Mouse (Mus musculus): Measurements from ENCODE around the gene Igfbp3.

The Igfbp3 gene

DNA sequence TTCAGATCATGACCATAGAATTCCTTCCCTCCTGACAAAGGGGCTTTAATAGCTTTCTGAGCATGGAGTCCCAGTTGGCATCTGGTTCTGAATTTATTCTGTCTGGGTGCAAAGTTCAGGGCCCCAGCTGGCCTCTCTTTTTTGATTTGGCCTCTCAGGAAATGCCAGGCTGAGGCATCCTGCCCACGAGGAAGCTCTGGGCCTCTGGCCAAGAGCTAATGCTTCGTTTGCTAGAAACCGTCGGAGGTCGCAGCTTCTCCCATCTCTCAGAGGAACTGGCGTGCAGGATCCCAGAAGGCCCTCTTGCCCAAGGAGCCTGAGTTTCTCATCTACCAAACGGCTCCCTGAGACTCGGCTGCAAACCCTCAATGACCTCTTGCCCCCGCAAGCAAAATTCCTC is 2.5 kb downstream of the Igfbp3 start:
- no peak for DNase-seq (ENCODE audit: low spot score)

DNA sequence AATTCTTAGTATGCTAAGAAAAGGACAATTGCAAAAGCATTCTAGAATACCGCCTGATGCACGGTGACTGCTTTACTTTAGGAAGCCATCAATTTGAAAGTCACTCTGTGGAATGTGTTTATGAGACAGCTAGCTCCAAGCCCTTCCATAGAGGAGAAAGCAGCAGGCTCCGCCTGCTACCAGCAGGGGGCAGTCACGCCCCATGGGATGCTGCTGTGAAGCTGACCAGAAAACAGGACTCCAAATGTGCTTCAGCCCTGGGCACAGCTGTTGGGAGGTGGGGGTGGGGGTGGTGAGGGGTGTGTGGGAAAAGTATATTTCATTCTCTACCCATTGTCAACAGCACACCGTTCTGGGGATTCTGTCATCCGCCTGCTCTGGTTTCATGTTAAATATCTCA is 3.4 kb downstream of the Igfbp3 start:
- DNase-seq (ENCODE audit: low spot score): peak; percentile 87

- no peak for DNase-seq (ENCODE audit: low spot score)
Measured at GRCm38 (mm10) chr11:7203846-7204245, 9.9 kb downstream of the Igfbp3 start.

DNA sequence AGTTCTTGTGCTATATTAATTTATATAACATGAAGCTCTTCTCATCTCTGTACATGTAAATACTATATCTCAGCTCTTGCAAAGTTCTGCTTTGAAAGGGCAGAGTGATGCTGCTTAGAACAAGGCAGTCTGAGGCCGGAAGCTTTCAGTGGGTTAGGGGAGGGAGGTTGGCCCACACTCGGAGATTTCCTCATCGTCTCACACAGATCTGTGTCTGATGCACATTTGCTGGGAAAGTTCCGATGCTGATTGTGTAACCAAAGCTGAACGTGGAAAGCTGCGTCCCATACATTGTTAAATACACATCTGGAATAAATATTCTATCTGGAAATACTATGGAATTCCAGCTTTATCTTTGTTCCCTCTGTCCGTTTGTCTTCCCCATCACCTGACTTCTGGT is 11.5 kb downstream of the Igfbp3 start:
- DNase-seq (ENCODE audit: low spot score): no peak

DNA sequence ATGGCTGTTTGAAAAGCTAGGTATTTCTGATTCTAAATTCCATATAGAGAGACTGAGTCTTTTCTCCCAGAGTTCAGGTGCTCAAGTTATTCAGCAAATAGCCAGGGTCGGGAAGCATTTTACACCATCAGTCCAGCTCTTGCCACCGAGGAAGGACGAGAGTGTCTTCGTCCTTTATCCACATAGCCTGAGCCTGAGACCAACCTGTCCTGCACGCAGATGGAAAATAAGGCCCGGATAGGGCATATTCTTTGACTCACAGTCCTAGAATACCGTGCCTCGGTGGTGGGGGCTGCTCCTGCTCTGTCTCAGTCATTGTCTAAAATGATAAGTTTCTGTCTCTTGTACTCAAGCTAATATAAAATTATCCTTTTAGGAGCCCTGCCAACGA is 13.3 kb downstream of the Igfbp3 start:
- DNase-seq (ENCODE audit: low spot score): no peak

DNA sequence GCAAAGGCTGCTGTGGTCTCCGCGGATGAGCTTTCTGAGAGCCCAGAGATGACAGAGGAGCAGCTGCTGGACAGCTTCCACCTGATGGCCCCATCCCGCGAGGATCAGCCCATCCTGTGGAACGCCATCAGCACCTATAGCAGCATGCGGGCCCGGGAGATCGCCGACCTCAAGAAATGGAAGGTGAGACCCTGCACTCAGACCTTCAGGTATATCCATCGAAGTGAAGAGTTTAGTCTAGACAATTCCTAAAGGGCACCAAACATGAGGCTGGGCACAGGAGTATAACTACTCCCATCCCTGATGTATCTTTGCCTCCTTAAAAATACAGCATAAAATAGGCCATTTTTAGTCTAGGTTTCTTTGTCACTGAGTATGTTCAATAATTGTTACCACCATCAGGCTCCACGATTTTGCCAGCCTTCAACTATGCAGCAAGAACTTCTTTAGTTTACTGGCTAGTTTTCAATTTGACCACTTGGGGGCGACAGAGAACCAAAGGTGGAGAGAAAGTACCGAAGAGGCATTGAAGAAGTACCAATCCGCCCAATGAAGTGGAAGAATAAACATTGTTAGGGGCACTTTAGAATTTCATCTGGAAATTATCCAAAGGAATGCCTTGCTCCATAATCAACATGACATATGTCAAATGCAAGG is 13.9 kb downstream of the Igfbp3 start:
- peak; percentile 82 for DNase-seq (ENCODE audit: low spot score)

DNA sequence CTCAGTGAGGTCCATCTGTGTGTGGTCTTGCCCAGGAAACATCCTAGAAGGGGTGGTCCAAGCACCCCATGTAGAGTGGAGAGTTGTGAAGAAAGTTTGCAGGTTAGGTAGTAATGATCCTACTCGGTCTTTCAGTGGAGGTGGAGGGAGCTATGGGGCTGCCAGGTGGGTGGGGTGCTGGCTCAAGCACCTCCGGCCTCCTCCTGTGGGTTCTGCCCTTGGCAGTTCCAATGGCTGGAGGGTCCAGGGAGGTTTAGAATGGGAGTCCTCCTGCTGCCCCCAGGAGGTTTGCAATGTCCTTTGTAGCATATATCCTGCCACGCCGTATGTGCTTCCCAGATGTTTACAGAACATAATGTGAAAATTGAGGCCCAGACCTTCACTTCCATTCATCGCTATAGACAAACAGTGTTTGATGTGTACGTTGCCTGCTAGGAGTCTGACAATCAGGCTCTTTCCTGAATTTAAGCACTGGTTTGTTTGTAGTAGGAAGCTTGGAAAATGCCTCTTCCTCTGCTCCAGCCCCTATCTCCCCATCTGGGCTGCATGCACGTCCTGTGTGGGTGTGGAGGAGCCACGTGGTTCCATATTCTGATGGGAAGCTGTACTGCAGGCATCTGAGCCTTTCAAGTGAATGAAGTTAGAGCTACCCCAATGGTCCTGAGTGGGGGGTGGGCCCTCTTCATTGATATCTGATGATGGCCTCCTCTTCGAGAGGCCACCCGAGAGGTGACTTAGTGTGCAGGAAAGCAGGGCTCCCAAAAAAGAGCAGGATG is 15.1 kb downstream of the Igfbp3 start:
- DNase-seq (ENCODE audit: low spot score): no peak

DNA sequence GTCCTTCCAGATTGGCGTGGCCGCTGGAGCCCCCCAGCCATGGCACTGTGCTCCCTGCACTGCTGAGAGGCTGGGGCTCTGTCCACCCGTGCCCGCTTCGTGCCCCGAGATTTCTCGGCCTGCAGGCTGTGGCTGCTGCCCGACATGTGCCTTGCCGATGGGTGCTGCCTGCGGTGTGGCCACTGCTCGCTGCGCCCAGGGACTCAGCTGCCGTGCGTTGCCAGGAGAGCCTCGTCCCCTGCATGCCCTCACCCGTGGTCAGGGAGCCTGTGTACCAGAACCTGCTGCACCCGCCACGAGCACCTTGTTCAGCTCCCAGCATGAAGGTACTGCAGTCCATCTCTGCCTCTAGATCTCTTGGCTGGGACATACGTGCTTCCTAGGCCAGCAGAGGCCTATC is 15.7 kb downstream of the Igfbp3 start:
- no peak for DNase-seq (ENCODE audit: low spot score)

GRCm38 (mm10) chr11:7197491-7197941 is 16.2 kb downstream of the Igfbp3 start, which contains the start of gene Igfbp1:
Gene Igfbp1 (plus strand): TSS chr11:7197782.
- DNase-seq (ENCODE audit: low spot score): no peak

DNA sequence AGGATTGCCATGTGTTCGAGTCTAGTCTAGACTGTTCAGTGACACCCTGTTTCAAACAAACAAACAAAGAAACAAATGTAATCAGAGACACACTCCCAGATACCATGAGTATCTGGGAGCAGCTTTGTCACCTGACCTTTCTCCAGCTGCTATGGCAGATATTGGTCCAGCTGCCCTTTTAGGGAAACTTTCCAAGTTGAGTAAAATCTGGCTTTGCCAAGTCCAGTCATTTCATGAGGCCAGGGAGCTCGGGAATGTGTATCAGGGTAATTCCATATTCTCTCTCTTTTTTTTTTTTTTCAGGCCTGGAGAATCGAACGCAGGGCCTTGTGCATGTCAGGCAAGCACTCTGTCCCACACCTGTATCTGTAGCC is 18.4 kb downstream of the Igfbp3 start:
- DNase-seq (ENCODE audit: low spot score): no peak

DNA sequence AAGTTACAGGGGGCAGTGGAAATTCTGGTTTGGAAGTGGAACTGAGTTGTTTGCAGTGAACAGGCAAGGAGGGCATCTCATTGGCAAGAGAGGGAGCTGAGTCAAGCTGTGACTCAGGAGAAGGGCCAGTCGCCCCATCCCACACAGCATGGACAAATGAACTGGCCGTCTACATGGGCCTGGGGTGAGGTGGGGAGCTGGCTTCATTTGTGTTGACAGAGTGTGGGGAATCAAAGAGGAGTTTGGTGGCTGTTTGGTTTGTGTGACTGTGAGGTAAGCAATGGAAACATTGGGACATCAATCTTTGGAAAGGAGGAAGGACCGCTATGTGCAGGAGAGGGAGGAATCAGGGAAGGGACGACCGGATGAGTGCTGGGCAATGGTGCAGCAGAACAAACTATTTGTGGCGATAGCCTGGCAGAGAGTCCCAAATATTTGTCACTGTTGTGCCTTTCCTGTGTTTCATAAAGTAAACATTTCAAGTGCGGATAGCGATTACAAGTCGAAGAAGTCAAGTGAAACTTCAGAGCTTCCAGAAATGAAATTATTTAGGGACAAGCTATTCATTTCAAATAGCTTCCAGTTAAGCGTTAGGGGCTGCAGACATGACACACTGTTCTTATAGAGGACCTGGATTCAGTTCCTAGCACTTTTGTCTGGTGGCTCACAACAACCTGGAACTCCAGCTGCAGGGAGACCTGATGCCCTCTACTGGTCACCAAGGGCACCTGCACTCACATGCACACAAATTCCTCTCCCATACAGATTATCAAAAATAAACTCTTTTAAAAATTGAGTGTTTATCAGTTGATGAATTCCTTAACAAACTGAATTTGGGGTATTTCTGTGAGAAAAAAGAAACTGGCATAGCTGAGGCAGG is 19.1 kb downstream of the Igfbp3 start:
- no peak for DNase-seq (ENCODE audit: low spot score)

- no peak for DNase-seq (ENCODE audit: low spot score)
Measured at GRCm38 (mm10) chr11:7193134-7193533, 20.6 kb downstream of the Igfbp3 start.

- DNase-seq (ENCODE audit: low spot score): no peak
Measured at GRCm38 (mm10) chr11:7192710-7193109, 21.0 kb downstream of the Igfbp3 start.

GRCm38 (mm10) chr11:7188469-7188868 is 25.3 kb downstream of the Igfbp3 start, which contains the start of gene Gm11985:
Gene Gm11985 (minus strand): TSS chr11:7188569.
- DNase-seq (ENCODE audit: low spot score): no peak

DNA sequence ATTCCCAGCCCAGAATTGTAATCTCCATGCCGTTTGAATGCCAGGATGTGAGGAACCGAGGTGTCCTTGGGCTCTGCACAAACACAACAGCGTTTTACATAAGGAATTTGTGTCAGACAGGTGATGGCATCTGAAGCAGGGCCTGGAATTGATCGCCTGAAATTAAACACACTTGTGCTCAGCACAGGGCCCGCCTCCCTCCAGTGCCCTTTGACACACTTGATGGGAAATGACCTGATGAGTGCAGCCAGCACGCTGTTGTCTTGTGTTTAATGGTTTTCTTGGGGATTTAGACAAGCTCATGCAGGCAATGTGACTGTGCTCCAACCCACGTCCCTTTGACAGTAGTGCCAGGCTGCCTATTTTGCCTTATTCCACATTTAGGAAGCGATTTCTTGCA is 26.3 kb downstream of the Igfbp3 start:
- no peak for DNase-seq (ENCODE audit: low spot score)

DNA sequence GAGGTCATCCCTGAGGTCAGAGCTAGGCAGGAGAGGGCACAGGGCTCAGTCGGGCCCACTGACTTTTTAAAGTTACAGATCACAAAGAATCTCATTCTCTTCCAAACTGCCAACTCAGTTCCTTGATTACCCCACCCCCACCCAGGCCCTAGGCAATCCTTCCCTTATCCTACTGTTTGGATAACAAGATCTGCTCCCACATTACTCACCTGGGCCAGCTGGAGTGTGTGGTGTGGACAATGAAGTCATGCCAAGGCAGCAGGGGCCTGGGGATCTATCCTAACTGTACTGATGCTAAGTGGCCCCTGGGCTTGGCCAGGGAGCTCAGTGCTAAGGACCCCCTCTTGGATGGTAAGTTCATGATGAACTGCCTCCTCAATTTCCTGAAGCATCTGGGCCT is 29.3 kb downstream of the Igfbp3 start:
- no peak for DNase-seq (ENCODE audit: low spot score)

DNA sequence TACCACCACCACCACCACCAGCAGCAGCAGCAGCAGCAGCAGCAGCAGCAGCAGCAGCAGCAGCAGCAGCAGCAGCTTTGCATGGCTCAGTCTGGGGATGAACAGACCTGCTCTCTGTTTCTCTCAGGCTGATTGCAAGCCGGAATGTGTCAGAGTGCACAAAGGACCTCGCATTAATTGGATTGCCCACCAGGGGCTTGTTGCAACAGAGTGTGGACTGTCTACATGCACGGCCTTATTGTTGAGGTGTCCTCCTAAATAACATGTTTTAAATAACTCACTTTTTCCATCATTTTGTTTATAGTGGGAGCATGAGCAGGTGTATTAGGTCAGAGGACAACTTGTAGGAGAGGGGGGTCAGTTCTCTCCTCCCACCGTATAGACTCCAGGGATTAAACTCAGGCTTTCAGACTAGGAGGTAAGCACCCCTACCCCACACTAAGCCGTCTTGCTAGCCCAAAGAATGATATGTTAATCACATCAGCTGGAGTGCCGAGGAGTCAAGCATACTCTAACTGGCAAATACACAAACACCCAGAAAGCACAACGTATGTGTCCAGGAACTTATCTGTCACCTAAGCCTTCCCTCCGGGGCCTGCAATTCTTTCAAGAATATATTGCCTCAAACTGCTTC is 31.2 kb downstream of the Igfbp3 start:
- DNase-seq (ENCODE audit: low spot score): peak; percentile 55

GRCm38 (mm10) chr11:7179276-7179675 is 34.4 kb downstream of the Igfbp3 start:
- no peak for DNase-seq (ENCODE audit: low spot score)

DNA sequence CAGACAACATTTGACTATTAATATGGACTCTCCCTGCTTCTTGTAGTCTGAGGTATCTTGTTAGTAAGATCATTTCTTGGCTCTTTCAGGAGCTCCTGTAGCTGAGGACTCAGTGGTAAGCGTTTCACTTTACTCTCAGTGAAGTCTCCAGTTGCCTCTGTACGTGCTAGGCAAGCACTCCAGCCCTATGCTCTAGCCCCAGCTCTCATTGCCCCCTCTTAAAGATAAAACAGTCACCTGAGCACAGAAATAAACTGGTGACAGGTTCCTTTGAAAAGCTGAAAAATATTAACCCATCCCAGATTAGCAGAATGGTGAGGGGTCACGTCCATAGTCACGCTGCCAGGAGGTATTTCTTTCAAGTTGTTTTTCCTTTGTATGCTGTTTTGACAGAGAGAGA is 35.0 kb downstream of the Igfbp3 start:
- DNase-seq (ENCODE audit: low spot score): no peak

DNA sequence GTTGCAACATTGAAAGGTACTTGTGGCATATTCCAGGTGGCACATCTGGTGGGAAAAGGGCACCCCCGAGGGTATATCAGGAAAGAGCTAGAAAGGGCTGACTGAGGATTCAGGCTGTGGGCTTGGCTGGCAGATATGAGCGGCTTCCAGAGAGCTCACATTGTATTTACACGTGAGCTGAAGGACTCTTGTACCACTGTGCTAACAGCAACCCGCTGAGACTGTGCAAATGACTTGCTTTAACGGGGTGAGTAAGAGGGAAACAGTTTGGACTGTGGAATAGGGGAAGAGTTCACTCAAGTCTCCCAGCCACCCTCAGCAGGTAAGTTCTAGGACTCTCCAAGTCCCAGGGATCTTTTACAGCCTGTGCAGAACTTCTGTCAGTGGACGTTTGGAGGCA is 40.1 kb downstream of the Igfbp3 start:
- no peak for DNase-seq (ENCODE audit: low spot score)

DNA sequence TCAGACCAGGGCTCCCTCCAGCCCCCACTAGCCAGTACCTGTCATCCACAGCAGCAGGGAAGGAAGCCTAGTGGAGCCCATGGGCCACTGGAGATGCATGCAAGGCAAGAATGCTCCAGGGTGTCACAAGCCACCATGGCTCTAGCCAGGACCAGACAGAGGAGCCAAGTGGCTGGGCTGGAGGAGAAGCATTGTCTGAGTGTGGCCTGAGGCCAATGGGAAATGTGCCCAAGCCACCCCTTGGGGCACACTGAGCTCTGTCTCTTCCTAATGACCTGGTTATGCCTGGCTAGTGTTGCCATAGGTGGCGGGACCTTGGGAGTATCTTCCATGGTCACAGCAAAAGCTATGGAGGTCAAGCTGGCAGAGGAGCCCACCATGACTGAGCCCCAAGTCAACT is 44.1 kb downstream of the Igfbp3 start:
- no peak for DNase-seq (ENCODE audit: low spot score)

DNA sequence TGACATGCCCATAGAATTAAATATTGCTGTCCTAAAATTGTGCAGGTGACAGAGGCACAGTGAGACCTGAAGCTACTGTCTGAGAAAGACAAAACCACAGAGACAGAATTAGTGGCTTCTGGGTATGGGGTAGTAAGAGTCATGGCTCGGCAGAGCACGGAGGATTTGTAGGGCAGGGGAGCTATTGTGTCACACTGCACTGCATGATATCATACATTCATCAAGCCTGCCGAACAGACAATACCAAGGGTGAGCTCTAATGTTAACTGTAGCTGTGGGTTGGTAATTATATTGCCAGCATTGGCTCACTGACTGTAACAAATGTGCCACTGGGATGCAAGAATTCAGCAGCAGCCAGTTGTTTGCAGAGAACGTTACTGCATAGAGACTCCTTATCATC is 49.3 kb downstream of the Igfbp3 start:
- peak; percentile 36 for DNase-seq (ENCODE audit: low spot score)
